Mouse (Mus musculus) kidney, adult 11 months (tissue): ENCODE measurements around the gene Pfkl.
"Not testable (repeated sequence)": the region's sequence is repeated elsewhere in the genome, so short reads cannot be mapped to it uniquely, and the experiment has no call there.

Experiments
- DNase-seq: peaks from one replicate; pipeline ENCODE4 v3.0.0; 2022

The Pfkl gene

DNA sequence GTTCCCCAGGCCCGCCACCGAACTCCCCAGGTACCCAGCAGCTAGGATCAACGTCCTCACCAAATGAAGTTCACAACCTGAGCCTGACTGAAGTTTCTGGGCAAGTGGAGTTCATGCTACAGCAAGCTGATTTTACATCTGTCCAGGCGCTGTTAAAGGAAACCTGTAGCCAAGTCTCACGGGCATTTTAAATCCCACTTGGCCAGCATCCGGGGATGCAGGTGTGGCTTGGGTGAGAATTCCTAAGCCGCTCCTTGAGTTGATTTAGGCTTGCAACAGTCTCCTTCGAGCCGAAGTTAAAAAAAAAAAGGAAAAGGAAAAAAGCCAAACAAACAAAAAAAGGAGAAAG, at the start of gene Pfkl:
Gene Pfkl (minus strand): TSS at position 139 of the 349 bp plus-strand sequence.
- DNase-seq, result no peak

DNA sequence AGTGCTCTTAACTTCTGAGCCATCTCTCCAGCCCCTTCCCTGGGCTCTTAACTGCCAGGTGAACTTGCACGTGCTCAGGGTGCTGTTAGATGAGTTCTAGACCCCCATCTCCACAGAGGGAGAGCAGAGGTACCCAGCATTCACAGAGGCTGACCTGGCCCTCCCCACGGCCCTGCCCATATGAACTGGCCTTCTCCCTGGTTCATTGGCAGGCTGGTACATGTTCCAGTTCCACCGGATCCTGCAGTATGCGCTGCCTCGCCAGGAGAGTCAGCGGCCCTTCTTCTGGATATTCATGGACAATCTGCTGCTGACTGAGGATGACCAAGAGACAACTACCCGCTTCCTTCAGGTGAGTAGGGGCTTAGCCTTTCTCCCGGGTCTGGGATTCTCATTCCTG, 47.2 kb upstream of the Pfkl start:
- no peak for DNase-seq

DNA sequence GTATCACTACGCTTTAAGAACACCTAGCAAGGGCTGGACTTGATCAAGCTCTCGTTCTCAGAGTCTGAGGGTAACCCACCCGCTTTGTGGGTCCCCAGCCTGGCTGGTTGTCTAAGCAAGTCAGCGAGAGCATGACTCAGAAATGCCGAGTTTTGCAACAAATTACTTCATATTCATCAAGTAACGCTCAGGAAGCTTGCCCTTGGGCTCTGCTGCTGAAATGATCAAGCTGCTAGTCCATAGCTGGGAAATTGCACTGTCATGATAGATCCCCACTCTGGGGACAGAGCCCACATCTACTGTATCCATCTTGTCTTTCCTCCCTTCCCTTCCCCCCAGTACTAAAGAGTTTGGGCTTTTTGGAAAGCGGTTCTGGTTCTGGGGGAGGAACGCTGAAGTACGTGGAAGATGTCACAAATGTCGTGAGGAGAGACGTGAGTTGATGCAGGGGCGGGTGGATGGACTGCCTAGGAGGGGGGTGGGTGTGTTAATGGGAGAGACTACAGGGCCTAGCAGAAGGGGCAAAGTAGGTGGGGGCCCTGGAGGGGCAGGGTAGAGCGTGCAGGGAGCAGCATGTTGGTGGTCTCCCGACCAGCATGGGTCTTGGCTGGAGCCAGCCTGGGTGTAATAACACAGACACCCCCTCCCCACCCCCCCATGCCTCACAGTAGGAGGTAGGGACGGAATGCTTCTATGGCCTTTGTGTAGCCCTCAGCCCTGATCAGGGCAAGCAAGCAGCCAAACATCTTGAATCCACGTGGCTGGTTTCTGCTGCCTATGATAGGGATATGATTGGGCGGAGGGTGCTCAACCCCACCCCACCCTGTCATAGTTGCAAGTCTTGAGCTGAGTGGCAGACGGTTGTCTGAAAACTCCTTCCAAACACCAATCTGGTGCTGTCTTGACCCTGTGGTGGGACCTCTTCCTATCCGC, 45.0 kb upstream of the Pfkl start:
- peak; percentile 20 for DNase-seq

DNA sequence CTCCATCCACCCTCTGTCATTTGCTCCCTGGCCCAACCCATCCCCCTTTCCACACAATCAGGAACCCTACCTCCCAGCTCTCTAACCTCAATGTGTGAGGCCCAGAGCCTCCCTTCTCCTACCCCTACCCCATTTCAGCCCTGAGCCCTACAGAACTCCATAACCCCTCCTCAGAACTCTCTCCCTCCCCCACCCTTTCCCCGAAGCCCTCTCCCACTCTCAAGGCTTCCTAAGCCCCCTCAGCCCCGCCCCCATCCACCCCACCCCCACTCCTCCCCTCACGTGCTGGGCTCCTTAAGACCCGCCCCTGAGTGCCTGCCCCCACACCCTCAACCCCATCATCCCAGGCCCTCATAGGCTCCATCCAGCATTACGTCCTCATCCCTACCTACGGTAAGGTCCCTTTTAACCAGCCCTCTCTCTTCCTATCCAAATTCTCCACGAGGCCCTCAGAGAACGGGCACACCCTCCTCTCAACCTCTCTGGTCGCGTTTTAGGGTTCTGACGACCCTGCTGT, 39.7 kb upstream of the Pfkl start:
- DNase-seq, result no peak

DNA sequence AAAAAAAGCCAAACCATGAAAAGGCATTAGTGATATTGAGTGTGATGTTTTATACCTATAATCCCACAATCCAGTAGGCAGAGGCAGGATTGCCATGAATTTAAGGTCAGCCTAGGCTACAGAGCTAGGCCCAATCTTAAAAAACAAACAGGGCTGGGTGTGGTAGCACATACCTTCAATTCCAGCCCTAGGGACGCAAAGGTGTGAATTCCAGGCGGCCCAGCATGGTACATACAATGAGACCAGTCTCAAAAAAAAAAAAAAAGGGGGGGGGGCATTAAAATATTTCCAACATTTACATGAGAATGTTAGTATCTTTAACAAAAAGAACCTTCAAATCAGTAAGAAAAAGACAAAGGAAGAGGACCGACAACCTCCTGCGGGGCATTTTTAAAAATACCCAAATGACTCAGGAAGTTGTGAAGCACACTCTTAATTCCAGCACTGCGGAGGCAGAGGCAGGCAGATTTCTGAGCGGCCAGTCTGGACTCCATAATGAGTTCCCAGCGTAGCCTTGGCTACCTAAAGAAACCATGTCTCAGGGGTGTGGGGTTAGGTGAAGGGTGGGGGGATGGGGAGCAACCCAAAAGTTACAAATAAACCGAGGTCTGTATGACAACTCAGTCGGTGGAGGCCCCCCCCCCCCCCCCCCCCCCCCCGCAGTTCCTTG, 38.3 kb upstream of the Pfkl start:
- DNase-seq, result no peak

DNA sequence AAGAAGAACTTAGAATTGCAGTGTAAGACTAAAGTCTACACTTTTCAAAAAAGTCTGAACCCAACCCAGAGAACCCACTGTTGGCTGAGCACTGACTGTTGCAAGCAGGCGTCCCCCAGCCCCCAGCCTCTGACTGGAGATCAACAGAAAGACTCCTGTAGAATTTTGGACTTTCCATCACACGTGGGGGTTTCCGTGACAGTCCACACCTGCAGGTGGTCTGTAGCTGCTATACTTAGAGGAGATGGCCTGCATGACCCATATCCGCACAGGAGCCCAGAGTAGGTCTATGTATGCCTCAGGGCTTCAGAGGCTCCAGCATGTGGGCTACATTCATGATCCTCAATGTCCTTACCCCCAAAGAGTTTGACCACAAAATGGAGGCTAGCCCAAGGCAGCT, 36.5 kb upstream of the Pfkl start:
- no peak for DNase-seq

DNA sequence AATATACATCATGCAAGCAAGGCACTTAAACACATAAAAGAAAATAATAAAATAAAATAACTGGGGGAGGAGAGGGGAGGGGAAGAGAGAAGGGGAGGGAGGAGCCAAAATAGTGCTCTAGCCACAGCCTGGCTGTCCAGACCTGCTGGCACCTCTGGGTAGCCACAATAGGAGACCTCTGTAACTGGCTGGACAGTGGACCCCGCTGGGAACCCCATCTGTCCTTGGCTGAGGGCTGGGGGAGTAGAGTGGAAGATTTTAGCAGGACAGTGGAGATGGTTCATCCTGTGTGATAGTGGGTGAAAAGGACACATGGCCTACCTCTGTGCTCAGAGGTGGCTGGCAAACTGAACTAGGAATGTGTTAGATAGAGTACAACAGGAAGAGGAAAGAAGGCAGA, 34.6 kb upstream of the Pfkl start:
- no peak for DNase-seq

DNA sequence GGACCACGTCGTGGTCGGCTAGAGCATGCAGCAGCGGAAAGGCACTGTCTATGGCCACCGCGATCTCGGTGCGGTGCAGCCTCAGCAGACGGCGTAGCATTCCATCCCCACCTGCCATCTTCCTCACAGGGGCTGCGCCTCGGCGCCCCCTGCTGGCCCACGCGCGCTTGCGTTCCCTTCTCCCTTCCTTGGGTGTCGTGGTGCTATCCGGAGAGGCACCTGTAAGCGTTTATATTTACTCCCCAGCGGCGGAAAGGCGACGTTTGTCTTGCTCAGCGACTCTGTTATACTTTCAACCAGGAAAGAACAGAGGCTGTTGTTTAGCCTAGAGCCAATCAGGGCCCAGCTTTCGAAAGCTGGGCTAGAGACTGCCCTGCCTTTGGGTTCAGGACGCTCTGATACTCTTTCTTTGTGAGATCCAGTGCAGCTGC, 33.5 kb upstream of the Pfkl start, which contains the start of gene Aire:
Gene Aire (minus strand): TSS at position 205 of the 431 bp plus-strand sequence.
- peak; percentile 52 for DNase-seq

DNA sequence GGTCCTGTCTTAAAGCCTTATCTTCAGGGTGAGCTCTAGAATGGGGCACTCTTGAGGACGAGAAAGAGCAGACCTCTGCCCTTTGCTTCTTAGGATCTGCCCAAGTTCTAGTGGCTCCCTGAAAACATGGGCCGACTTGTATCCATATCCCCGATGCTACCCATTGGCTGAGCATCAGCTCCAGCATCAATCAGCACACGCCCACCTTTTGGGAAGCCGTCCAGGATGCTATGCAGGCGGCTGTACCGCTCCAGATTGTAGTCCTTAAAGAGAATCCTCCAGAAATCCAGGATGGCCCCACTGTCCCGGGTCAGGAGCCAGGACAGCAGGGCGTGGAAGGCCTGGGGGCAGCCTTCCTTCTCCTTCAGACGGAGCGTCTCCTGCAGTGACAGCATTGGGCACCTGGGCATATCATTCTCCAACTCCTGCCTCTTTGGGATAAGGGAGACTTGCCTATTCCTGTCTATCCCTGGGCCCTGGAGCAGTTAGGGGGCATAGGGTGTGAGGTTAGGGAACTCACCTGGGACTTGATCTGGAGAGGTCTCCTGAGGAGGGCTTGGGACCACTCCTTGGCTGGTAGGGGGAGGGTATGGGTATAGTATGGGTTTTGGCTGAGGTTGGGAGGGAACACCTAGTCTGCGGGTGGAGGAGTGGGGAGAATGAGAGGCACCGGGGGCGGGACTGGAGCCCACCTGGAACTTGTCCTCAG, 33.0 kb upstream of the Pfkl start:
- DNase-seq, result no peak

DNA sequence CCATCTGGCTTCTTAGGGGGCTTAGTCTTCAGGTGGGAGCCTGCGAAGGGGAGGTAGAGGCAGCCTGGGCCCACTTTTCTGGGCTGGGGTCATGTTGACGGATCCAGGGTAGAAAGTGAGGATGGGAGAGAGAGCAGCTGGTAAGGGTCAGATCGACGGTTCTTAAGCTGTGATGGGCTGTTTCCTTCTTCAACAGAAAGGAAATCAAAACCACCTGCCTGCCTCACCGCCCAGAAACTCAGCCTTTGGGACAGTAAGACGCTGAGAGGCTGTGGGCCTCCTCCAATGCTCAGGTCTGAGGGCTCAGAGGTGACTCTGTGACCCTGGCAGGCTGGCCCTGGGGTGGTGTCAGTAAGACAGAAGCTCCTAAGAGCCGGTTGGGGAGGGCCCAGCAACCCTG, 32.2 kb upstream of the Pfkl start:
- DNase-seq, result no peak

DNA sequence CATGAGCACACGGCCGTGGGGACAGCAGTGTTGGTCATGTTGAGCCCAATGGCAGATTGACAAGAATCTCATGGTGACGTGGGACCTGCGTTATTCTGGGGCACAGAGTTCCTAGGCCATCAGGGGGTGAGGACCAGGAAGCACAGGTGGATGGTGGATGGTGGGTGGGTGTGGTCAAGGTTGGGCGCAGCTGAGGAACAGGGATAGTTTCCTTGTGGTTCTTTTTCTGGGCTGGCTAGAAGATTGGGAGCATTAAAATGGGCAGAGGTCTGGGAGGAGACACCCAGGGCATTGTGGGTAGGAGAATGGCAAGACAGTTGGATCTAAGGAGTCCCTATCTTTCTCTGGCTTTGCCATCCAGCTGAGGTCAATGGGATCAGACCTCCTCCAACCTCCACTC, 31.8 kb upstream of the Pfkl start, which contains the start of gene Dnmt3l:
Gene Dnmt3l (plus strand): TSS at position 301 of the 400 bp plus-strand sequence.
- DNase-seq, result no peak

DNA sequence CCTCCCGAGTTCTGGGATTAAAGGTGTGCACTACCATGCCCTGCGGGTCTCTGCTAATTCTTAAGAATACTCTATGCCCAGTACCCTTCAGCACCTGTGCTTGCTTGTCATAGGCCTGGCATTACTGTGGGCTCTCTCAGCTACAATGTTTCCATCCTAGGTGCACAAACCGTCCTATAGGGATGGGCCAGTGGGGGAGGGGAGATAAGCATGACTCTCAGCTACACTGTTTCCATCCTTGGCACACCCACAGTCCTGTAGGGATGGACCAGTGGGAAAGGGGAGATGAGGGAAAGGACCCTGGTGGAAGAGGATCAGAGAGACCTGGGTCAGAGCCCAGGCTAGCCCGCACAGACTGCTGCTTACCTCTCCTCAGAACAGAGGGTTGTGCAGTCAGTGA, 27.3 kb upstream of the Pfkl start:
- no peak for DNase-seq

DNA sequence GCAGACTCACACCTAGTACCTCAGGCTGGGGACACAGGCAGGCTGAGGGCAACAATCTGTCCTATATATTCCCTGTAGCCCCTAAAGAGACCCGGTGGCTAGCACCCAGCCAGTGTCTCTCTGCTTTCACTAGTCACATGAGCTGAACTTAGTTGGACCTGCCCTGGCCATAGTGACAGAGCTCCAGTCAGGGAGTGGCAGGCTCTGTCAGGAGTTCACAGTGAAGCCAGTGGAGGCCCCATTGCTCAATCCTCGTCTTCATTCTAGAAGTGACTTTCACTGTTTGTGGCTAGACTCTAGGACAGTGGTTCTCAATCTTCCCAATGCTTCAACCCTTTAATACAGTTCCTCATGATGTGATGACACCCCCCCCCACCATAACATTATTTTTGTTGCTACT, 22.1 kb upstream of the Pfkl start:
- no peak for DNase-seq

DNA sequence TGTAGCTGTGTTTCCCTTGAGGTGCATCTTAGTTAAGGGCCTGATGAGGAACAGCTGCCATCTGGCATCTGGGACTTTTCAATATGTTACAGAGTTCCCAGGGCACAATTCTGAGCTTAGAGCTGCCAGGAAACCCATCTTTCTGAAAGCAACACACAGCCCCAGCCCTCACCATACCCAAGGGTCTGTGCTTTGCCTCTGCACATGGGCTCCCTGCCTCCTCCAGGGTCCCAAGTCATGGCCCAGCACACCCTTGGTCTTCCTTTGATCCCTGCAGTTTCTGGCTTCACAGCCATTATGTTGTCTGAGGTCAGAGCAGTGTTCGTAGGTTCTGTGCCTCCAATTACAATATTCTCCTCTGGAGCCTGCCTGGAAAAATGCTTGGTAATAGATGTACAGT, 19.2 kb upstream of the Pfkl start:
- DNase-seq, result no peak

DNA sequence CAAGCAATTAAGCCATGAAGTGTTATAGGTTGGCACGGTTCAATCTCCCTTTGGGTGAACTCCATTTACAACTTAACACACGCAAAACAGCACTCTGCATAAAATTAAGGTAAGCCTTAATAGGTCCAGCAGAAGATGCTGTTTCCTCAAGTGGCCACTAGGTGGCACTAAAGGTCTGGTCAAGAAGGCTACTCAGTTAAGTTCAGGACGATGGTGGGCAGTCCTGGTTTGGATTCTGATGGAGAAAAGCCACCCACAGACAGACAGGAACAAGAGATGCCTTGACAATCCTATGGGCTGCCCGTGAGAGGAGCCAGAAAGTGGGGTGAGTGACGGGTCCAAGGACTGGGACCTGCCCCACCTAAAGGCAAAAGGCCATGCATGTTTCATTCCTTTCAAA, 18.2 kb upstream of the Pfkl start:
- DNase-seq, result peak; percentile 56

DNA sequence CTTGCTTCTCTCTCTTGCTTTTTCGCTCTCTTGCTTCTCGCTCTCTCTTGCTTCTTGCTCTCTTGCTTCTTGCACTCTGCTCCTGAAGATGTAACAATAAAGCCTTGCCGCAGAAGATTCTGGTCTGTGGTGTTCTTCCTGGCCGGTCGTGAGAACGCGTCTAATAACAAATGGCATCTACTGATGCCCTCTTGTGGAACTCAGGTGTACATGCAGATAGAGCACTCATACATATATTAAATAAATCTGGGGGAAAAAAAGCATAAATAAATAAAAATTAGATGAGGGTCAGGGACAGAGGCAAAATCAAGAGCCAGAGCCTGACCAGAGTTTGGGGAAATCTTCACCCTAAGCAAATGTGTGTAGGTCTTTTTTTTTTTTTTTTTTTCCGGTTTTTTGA, 15.6 kb upstream of the Pfkl start:
- not testable (repeated sequence) for DNase-seq

DNA sequence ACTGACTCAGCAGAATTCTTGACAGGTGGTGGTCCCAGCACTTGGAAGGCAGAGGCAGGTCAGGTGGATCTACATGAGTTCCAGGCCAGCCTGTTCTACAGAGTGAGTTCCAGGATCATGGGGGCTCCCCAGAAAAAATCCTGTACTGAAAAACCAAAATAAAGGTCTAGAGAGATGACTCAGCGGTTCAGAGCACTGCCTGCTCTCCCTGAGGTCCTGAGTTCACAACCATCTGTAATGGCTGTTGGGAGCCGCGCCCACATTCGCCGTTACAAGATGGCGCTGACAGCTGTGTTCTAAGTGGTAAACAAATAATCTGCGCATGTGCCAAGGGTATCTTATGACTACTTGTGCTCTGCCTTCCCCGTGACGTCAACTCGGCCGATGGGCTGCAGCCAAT, 10.1 kb upstream of the Pfkl start:
- not testable (repeated sequence) for DNase-seq

DNA sequence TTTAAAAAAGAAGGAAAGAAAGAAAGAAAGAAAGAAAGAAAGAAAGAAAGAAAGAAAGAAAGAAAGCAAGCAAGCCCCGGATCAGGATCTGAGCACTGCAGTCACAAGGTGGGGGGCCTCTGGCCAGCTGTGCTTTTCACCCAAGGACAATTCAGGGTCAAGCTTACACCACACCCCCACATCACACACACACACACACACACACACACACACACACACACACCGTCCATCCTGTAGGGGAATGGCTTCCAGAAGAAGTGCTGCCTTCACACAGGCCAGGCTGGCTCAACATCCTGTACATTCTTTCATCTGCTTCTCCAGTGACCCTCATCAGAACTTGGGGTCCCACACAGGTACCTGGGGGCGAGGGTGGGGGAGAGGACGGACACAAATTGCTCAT, 9.4 kb upstream of the Pfkl start:
- no peak for DNase-seq

DNA sequence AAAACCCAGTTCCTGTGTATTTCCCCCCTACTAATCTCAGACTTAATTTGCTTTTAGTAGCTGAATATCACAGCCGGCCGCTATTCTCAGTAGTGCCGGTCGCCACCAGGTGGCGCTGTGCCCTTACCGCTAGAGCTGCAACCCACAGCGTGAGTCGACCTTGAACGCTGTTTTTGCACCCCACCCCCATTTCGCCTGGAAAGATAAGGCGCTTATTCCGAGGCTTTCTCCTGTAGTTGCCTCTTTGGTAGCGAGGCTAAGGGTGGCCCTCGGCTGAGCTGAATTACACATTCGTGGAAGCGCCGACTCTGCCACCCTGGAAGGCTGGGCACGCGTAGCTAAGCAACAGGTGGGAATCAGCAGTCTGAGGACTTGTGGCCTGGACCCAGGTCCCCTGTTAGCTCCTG, 8.9 kb upstream of the Pfkl start:
- peak; percentile 68 for DNase-seq

DNA sequence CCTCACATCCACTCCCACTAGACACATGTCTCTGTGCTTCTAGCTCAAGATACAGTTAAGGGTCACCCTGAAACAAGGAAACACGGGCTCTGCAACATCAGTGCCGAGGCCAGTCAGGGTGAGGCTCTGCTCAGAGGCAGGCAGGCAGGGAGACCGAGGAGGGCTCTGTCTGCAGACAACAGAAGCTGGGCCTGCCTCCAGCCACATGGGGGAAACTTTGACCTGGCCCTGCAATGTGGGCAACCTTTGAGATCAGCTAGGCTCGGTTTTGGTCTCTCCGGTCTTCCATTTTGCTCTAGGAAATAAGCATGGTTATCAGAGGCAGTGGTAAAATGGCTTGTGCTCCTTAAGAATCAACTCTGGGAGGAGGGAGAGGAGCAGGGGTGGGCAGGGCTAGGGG, 6.5 kb upstream of the Pfkl start:
- peak; percentile 49 for DNase-seq

DNA sequence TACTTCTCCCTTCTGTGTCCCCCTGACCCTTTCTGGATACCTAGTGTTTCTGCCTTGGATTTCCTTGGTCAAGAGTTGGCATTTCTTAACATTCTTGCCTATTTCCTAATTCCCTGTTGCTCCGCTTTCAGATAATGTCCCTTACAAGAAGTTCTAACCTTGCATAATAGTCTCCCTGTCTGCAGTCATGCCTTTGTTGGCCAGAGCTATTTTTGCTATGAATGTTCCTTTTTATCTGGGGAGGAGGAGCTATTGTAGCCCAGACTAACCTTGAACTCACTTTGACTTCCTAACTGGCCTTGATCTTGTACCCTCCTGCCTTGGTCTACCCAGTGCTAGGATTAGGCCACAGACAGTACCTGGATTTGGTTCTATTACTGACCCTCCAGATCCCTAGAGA, 5.6 kb upstream of the Pfkl start:
- no peak for DNase-seq

DNA sequence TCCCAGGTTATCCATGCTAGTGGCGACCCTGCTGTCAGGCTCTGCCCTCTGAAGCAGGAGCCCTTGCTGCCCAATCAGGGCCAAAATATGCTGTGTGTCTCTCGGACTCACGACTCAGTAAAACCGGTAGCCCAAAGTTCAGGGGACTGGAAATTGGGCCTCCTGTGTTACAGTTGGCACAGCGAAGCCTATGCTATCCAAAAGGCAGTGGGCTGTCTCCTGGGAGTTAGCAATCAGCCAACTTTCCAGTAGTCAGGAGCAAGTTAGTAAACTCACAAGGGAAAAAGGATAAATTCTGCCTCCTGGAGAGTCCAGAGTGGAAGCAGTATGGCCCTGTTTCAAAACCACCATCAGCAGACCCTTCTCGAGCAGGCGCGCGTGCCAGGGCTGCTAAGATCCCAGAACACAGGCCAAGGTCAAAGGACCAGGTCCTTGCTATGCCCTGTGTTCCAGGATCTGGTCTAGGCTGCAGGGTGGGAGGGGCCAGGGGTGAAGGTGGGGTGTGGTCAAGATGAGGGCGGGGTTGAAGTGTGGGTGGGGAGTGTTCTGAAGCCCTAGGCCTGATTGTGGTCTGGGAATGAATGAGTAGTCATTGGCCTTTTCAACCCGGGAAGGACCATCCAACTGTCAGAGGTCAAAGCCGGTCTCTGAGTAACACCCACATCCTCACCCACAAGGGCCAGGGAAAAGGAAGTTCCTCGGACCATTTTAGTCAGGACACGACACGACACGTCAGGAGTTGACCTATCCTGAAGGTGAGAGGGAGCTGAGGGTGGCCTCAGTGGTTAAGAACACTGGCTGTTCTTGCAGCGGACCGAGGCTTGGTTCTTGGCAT, 3.0 kb upstream of the Pfkl start:
- DNase-seq, result no peak
